Mouse (Mus musculus) neural tube, embryonic 14.5 days (tissue): ENCODE measurements around the gene Insyn1. TPM values are rescaled to one million over a fixed set of nuclear protein-coding genes. Genes with fewer than 3 reads are reported as not detected.
A peak's percentile ranks its signal among the peaks of the same experiment; 100 is the strongest.

Experiments
- ATAC-seq: fragments of 200-750 bp; cut with Nextera tagmentation; 2 replicates; pipeline ENCODE4 v1.8.0; 2017; ENCODE audit warnings: low read depth, mild to moderate bottlenecking, moderate TSS enrichment, moderate library complexity
- H3K27ac ChIP-seq: fragments of 300-500 bp; sonication (generic); 2 replicates; pipeline ENCODE4 v1.5.1; 2014; ENCODE audit warnings: low read depth, mild to moderate bottlenecking, control low read depth, low read length, moderate library complexity, mixed read lengths
- H3K27me3 ChIP-seq: fragments of 300-500 bp; sonication (generic); 2 replicates; pipeline ENCODE4 v1.6.1; 2014; ENCODE audit warnings: low read length; ENCODE audit not compliant: control insufficient read depth, insufficient read depth
- H3K36me3 ChIP-seq: fragments of 300-500 bp; sonication (generic); 2 replicates; pipeline ENCODE4 v1.6.1; 2014; ENCODE audit warnings: low read length, mixed read lengths; ENCODE audit not compliant: control insufficient read depth, insufficient read depth
- H3K4me1 ChIP-seq: fragments of 300-500 bp; sonication (generic); 2 replicates; pipeline ENCODE4 v1.6.1; 2014; ENCODE audit warnings: low read length; ENCODE audit not compliant: control insufficient read depth, insufficient read depth
- H3K4me2 ChIP-seq: fragments of 300-500 bp; sonication (generic); 2 replicates; pipeline ENCODE4 v1.6.1; 2014; ENCODE audit warnings: mild to moderate bottlenecking, low read depth, low read length, control low read depth
- H3K4me3 ChIP-seq: fragments of 300-500 bp; sonication (generic); 2 replicates; pipeline ENCODE4 v1.5.1; 2014; ENCODE audit warnings: low read depth, low read length, control low read depth, mixed read lengths
- H3K9ac ChIP-seq: fragments of 300-500 bp; sonication (generic); replicated peaks from 2 replicates; pipeline ENCODE4 v1.6.1; 2014; ENCODE audit warnings: low read depth, mild to moderate bottlenecking, control low read depth, low read length, mixed read lengths
- H3K9me3 ChIP-seq: fragments of 300-500 bp; sonication (generic); 2 replicates; pipeline ENCODE4 v1.6.1; 2016; ENCODE audit warnings: low read length; ENCODE audit not compliant: control insufficient read depth
- WGBS: fragments of 180-500 bp; shearing (Covaris S2); extraction: QIAGEN DNeasy Blood & Tissue Kit; methylation state at CpG from one replicate; pipeline ENCODE4 v1.1.7; 2014; 5-methylcytosine and 5-hydroxymethylcytosine counted together
- polyA plus RNA-seq: library from polyadenylated mRNA; unstranded; fragments of >200 nt; fragmentation: Nextera tagmentation; extraction: Ambion mirVana; gene quantifications from 2 replicates; pipeline ENCODE4 v1.2.1, GENCODE M21; 2014

The Insyn1 gene
- polyA plus RNA-seq, 1 experiment from 2014 or later: 12.8 TPM

DNA sequence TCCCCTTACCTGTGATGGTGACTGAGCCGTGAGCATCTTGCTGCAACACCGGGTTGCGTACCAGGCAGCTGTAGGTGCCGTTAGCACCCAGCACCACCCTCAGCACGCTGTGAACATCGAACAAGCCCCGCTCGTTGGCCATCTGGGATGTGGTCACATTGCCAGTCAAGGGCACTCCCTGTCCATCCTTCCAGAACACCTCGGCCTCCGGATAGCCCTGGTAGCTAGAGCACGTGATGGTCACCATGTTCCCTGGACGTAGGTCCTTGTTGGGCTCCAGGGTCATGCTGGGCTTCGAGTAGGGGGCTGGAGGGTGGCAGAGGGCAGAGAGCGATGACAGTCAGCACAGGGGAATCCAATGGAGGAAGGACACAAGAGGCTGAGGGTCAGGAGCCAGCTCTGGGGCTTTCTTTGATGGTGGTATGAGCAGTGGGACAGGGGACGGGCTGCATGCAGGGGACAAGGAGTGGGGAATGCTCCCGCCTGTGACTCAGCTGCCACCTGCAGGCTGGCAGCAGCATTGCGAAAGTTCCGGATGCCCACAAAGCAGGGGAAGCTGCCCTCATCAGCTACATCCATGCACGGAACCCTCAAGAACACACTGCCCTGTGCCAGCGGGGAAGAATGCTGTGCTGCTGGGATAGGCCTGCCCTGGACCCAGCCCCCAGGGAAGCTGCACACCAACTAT, 47.2 kb downstream of the Insyn1 start:
- ATAC-seq: peak; percentile 72; the same call in 1 of the 2 replicates
- H3K9ac ChIP-seq: no peak overlapping the region
- peaks cover 12% of the 10 kb centered on the region for H3K36me3 ChIP-seq
- H3K4me1 ChIP-seq: no peaks in the 10 kb centered on the region
- H3K4me3 ChIP-seq: no peak overlapping the region
- WGBS: 79% methylated on average over 20 of the region's 20 CpGs
- no peaks in the 10 kb centered on the region for H3K27me3 ChIP-seq
- no peaks in the 10 kb centered on the region for H3K9me3 ChIP-seq
- no peak overlapping the region; the same call in 1 of the 2 replicates for H3K27ac ChIP-seq
- no peak overlapping the region for H3K4me2 ChIP-seq

DNA sequence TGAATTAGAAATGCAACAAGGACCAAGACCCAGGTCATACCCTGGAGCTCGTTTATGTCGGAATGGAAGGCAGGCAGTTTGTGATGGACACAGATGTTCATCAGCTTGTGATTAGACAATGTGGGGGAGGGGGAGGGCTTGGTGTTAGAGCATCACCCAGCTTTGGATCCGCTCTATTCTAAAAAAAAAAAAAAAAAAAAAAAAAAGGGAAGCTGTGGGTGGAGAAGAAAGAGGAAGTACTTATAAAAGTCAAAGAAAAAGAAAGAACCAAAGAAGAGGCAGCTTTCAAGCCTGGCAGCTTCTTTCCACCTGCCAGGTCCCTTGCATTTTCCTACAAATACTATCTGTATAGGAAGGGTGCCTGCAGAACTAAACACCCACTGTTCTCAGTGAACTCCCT, 49.4 kb downstream of the Insyn1 start:
- 78% methylated on average over 3 of the region's 3 CpGs for WGBS
- no peak for ATAC-seq
- H3K9ac ChIP-seq: no peak overlapping the region
- H3K4me2 ChIP-seq: no peak overlapping the region
- peaks cover 7% of the 10 kb centered on the region; the same call in 1 of the 2 replicates for H3K4me1 ChIP-seq
- H3K36me3 ChIP-seq: peaks cover 12% of the 10 kb centered on the region
- H3K27ac ChIP-seq: no peak overlapping the region
- H3K9me3 ChIP-seq: no peaks in the 10 kb centered on the region
- H3K27me3 ChIP-seq: no peaks in the 10 kb centered on the region
- no peak overlapping the region for H3K4me3 ChIP-seq

DNA sequence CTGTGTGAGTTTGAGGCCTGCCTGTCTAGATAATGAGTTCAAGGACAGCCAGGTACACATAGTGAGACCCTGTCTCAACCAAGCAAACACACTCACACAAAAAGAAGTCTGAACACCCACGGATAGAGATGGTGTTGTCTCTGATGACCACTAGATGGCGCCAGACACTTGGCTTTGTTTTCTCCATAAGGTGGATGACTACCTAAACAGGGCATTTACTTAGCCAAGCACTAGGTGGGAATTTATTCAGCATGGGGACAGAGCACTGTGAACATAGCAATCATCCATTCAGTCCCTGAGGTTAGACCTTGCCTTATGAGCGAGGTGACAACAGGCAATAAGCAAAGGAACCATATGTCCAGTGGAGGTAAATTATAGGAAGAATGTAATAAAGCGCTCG, 51.5 kb downstream of the Insyn1 start:
- Histone ChIP-seq H3K27ac (no peak overlapping the region), H3K4me3 (no peak overlapping the region), H3K9me3 (no peaks in the 10 kb centered on the region), H3K4me1 (peaks cover 7% of the 10 kb centered on the region; the same call in 1 of the 2 replicates), H3K9ac (no peak overlapping the region), H3K27me3 (no peaks in the 10 kb centered on the region), H3K36me3 (peaks cover 12% of the 10 kb centered on the region), H3K4me2 (no peak overlapping the region)
- 46% methylated on average over 5 of the region's 5 CpGs for WGBS
- peak; percentile 33; the same call in 1 of the 2 replicates for ATAC-seq

DNA sequence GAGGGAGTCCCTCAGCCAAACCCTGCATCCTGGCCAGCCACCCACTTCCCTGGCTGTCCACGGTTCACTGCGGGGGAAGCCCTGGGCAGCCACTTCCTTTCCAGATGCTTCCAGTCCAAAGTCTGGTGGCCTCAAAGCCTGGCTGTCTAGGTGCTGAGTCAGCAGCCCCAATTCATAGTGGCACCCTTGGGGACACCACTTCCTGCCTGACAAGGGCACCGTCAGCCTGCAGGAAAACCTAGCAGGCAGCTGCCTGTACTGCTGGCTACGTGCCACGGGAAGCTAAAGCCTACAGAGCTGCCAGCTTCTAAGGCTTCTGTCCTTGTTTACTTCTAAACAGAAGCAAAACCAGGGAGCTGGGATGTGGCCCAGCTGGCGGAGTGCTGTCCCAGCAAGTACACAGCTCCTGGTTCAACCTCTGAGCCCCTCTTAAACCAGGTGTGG, 53.5 kb downstream of the Insyn1 start:
- Histone ChIP-seq H3K9me3 (no peaks in the 10 kb centered on the region), H3K4me2 (no peak overlapping the region), H3K9ac (no peak overlapping the region), H3K4me3 (no peak overlapping the region), H3K36me3 (peaks cover 10% of the 10 kb centered on the region), H3K27me3 (no peaks in the 10 kb centered on the region), H3K4me1 (peaks cover 11% of the 10 kb centered on the region), H3K27ac (peak overlapping the region; percentile 39; the same call in 1 of the 2 replicates)
- WGBS: 40% methylated on average over 6 of the region's 6 CpGs
- peak; percentile 60; the same call in 1 of the 2 replicates for ATAC-seq

DNA sequence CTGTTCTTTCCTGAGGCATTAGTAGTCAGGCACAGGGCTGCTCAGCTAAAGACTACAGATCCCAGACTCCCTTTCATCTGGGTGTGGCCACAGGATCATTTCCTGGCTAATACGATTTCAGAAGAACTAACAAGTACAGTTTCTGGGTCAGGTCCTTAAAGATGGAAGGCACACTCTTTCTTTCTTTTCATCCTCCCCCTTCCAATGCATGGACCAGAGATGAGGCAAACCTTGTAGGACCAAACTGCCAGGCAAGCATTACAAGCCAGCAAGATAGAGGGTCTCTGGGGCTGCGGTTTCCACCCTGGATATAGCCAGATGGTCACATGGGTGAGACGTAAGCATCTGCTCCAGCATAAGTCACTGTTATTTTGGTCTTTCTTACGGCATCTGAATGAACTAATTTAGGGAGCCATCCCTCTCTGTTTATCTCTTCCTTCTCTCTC, 56.5 kb downstream of the Insyn1 start:
- H3K9ac ChIP-seq: no peak overlapping the region
- peaks cover 17% of the 10 kb centered on the region for H3K4me1 ChIP-seq
- 51% methylated on average over 4 of the region's 4 CpGs for WGBS
- H3K27me3 ChIP-seq: no peaks in the 10 kb centered on the region
- no peak overlapping the region for H3K4me3 ChIP-seq
- H3K36me3 ChIP-seq: no peaks in the 10 kb centered on the region
- no peak overlapping the region for H3K27ac ChIP-seq
- H3K4me2 ChIP-seq: peak overlapping the region; percentile 1; the same call in 1 of the 2 replicates
- no peak for ATAC-seq
- no peaks in the 10 kb centered on the region for H3K9me3 ChIP-seq

DNA sequence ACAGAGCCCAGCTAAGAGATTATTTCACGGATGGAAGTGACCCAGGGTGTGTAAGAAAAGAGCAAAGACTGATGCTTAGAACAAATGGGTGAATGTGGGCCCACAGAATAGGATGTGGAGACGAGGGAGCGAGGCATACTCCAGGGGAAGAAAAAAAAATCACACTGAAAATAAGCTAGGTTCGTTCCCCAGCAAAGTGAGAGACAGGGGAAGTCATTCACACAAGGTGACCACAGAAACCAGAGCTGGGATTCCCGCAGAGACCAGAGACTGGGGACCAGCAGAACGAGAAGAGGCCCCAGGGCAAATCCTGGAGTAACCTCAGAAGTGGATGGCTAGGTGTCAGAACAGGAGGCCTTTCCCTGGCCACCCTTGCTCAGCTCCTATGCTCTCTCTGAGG, 57.0 kb downstream of the Insyn1 start:
- no peak for ATAC-seq
- Histone ChIP-seq H3K27me3 (no peaks in the 10 kb centered on the region), H3K4me1 (peaks cover 17% of the 10 kb centered on the region), H3K36me3 (no peaks in the 10 kb centered on the region), H3K4me3 (no peak overlapping the region), H3K4me2 (no peak overlapping the region), H3K9ac (no peak overlapping the region), H3K27ac (no peak overlapping the region), H3K9me3 (no peaks in the 10 kb centered on the region)
- WGBS: 73% methylated on average over 6 of the region's 6 CpGs

DNA sequence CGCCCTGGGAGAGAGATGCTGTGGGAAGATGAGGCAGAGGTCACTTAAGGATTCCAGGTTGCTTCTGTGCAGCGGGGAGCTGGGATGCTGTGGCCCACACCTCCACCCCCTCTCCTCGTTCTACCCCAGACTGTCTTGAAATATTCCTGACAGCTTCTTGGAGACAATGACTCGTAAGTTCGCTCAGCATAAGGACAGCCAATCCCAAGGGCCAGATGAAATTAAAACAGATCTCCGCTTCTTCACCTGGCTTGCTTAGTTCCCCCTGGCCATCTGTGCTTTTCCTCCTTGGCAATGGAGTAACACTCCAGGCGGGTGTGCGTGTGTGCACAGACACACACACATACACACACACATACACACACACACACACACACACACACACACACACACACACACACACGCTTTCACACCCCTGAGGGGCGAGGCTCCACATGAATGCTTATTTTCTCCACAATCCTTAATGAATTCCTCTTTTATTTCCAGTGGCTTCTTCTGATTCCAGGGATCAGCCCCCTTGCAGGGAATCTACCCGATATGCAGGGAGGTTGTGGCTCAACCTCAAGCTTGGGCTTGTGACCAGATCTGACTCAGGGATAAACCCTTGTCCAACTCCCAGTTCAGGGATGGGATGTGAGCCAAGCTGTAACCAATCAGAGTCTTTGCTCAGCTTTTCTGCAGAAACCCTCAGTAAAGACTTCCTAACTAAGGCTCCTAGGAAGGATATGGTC, 58.4 kb downstream of the Insyn1 start:
- no peaks in the 10 kb centered on the region for H3K9me3 ChIP-seq
- H3K27ac ChIP-seq: 0 out of 2 replicates have a peak overlapping the region, but pooled peaks have one; percentile 18
- H3K9ac ChIP-seq: no peak overlapping the region
- ATAC-seq: no peak
- WGBS: 64% methylated on average over 11 of the region's 11 CpGs
- no peak overlapping the region for H3K4me3 ChIP-seq
- H3K4me2 ChIP-seq: no peak overlapping the region
- H3K36me3 ChIP-seq: no peaks in the 10 kb centered on the region
- peaks cover 14% of the 10 kb centered on the region for H3K4me1 ChIP-seq
- no peaks in the 10 kb centered on the region for H3K27me3 ChIP-seq

DNA sequence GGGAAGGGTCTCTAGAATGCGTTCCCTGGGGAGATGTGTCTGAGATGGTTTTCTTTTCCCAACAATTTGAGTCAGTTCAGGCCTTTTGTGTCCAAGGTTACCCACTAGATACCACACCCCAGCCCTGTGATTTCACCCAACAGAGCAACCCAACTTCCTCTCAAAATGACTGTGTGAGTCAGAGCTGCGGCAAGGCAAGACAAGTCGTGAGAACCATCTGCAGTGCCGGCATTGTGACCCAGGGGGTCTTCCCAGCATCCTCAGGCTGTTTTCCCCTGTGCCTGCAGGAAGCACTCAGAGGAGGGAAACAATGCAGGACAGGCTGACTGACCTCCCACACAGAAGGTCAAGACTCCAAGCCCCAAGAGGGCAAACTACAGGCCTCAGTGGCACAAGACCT, 60.5 kb downstream of the Insyn1 start:
- Histone ChIP-seq H3K9me3 (no peaks in the 10 kb centered on the region), H3K27me3 (no peaks in the 10 kb centered on the region), H3K27ac (no peak overlapping the region), H3K9ac (no peak overlapping the region), H3K4me1 (peaks cover 24% of the 10 kb centered on the region), H3K4me3 (no peak overlapping the region), H3K36me3 (no peaks in the 10 kb centered on the region), H3K4me2 (no peak overlapping the region)
- no peak for ATAC-seq
- 54% methylated on average over 4 of the region's 4 CpGs for WGBS
